Mouse (Mus musculus): Measurements from ENCODE around the gene Cln6. TPM values are rescaled to one million over a fixed set of nuclear protein-coding genes. Genes with fewer than 3 reads are reported as not detected.
A peak's percentile ranks its signal among the peaks of the same experiment; 100 is the strongest.
"Not testable (repeated sequence)": the region's sequence is repeated elsewhere in the genome, so short reads cannot be mapped to it uniquely, and the experiment has no call there.

Cln6 gene
- polyA plus RNA-seq, 1 experiment from 2014 or later = 14.2 TPM

DNA sequence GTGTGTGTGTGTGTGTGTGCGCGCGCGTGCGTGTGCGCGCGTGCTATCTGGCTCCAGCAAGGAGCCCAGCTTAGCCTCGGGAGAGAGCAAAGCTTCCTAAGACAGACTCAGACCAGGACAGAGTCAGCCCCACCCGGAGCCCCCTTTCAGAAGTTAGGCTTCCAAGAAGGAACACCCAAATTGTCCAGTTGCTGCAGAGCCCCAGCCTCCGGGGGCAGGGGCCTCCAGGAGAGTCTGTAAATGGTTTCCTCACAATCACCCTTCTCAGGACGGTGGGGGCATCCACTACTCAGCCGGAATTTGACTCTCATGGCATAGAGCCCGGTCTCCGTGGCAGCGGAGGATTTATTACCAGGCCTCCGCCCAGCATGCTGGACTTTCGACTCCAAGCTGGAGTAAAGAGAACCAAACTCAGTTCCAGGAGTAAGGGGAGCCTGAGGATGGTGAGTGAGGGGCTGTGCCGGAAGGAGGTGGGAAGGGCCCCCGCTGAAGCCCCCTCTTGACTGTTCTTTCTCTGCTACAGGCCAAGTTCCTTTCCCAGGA is 19.2 kb downstream of the Cln6 start, which contains the start of gene Calml4:
Calml4 (plus strand) TSS at position 362 of the 543 bp plus-strand sequence.
- WGBS = 10% methylated on average over 18 of the region's 20 CpGs
- H3K27ac ChIP-seq = peak within 1 kb of the TSS; percentile 87
- peak within 1 kb of the TSS; percentile 15; the same call in 1 of the 2 replicates for H3K4me3 ChIP-seq (replicated peaks)
- no peaks in the 10 kb centered on the region for H3K27me3 ChIP-seq
- peak within 1 kb of the TSS; percentile 50 for H3K4me2 ChIP-seq
- ATAC-seq (ENCODE audit: insufficient number of reproducible peaks, insufficient read depth, low FRiP score, low TSS enrichment, low read depth) = 0 out of 2 replicates have a peak, but pooled peaks have one; percentile 67
- 0 out of 2 replicates have a peak within 1 kb of the TSS, but pooled peaks have one; percentile 18 for H3K9ac ChIP-seq (replicated peaks)
- no peaks in the 10 kb centered on the region for H3K9me3 ChIP-seq
- H3K36me3 ChIP-seq = no peaks in the 10 kb centered on the region
- peaks cover 55% of the 10 kb centered on the region for H3K4me1 ChIP-seq (replicated peaks)

- Histone ChIP-seq H3K4me2 (peak overlapping the region; percentile 50), H3K36me3 (no peaks in the 10 kb centered on the region), H3K9me3 (no peaks in the 10 kb centered on the region), H3K4me1 (replicated peaks) (peaks cover 55% of the 10 kb centered on the region), H3K4me3 (replicated peaks) (0 out of 2 replicates have a peak overlapping the region, but pooled peaks have one; percentile 15), H3K9ac (replicated peaks) (no peak overlapping the region), H3K27ac (peak overlapping the region; percentile 87), H3K27me3 (no peaks in the 10 kb centered on the region)
- WGBS = 12% methylated on average over 8 of the region's 8 CpGs
- peak; percentile 38; the same call in 1 of the 2 replicates for ATAC-seq (ENCODE audit: insufficient number of reproducible peaks, insufficient read depth, low FRiP score, low TSS enrichment, low read depth)
Observed at GRCm38 (mm10) chr9:62858266-62859019, 19.9 kb downstream of the Cln6 start.

GRCm38 (mm10) chr9:62860102-62860501 is 21.5 kb downstream of the Cln6 start:
- not testable (repeated sequence) for H3K27ac ChIP-seq; H3K36me3 ChIP-seq; ATAC-seq (ENCODE audit: insufficient number of reproducible peaks, insufficient read depth, low FRiP score, low TSS enrichment, low read depth); H3K4me2 ChIP-seq; H3K9ac ChIP-seq (replicated peaks); H3K9me3 ChIP-seq; H3K27me3 ChIP-seq; H3K4me3 ChIP-seq (replicated peaks)
- 45% methylated on average over 7 of the region's 7 CpGs for WGBS
- peaks cover 44% of the 10 kb centered on the region for H3K4me1 ChIP-seq (replicated peaks)

DNA sequence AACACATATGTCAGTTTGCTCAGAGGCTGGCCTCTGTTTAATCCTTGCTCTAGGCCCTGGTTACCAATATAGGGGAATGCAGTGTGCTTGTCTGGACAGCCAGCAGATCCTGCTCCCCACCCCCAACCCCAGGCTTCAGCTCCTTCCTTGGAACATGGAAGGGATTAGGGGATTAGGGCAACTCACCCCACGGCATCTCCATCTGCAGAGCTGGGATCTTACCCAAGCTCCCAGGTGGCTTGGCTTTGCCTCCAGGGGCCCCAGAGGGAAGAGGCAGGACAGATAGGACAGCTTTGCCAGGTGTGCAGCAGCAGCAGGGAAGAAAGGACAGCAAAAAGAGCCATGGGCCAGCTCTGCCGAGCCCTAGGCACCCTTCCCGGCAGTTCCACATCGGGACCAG is 22.3 kb downstream of the Cln6 start:
- Histone ChIP-seq H3K4me1 (replicated peaks) (peaks cover 44% of the 10 kb centered on the region), H3K9me3 (no peaks in the 10 kb centered on the region), H3K4me2 (no peak overlapping the region), H3K4me3 (replicated peaks) (no peak overlapping the region), H3K9ac (replicated peaks) (no peak overlapping the region), H3K36me3 (no peaks in the 10 kb centered on the region), H3K27me3 (no peaks in the 10 kb centered on the region), H3K27ac (no peak overlapping the region)
- WGBS = 57% methylated on average over 4 of the region's 4 CpGs
- no peak for ATAC-seq (ENCODE audit: insufficient number of reproducible peaks, insufficient read depth, low FRiP score, low TSS enrichment, low read depth)

DNA sequence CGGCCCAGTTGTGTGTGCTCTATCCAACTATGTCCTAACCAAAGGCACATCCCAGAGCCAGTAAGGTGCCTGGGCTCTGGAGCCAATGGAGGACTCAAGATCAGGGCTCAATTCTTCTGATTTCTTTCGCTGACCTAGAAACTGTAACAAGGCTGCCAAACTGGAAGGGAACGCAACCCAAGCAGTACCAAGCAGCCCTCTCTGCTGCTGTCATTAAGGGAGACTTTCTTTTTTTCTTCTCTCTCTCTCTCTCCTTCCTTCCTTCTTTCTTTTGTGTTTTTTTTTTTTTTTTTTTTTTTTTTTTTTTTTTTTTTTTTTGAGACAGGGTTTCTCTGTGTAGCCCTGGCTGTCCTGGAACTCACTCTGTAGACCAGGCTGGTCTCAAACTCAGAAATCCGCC is 30.7 kb downstream of the Cln6 start:
- H3K4me1 ChIP-seq (replicated peaks); H3K4me3 ChIP-seq (replicated peaks); H3K9me3 ChIP-seq; H3K36me3 ChIP-seq; H3K27me3 ChIP-seq; ATAC-seq (ENCODE audit: insufficient number of reproducible peaks, insufficient read depth, low FRiP score, low TSS enrichment, low read depth); H3K4me2 ChIP-seq; H3K9ac ChIP-seq (replicated peaks); H3K27ac ChIP-seq: not testable (repeated sequence)
- WGBS = 88% methylated on average over 4 of the region's 4 CpGs

- Histone ChIP-seq H3K4me1 (replicated peaks) (no peaks in the 10 kb centered on the region), H3K36me3 (no peaks in the 10 kb centered on the region), H3K4me3 (replicated peaks) (no peak overlapping the region), H3K27ac (no peak overlapping the region), H3K9ac (replicated peaks) (no peak overlapping the region), H3K9me3 (no peaks in the 10 kb centered on the region), H3K27me3 (no peaks in the 10 kb centered on the region), H3K4me2 (no peak overlapping the region)
- ATAC-seq (ENCODE audit: insufficient number of reproducible peaks, insufficient read depth, low FRiP score, low TSS enrichment, low read depth) = no peak
Observed at GRCm38 (mm10) chr9:62870728-62871127, 32.1 kb downstream of the Cln6 start.

DNA sequence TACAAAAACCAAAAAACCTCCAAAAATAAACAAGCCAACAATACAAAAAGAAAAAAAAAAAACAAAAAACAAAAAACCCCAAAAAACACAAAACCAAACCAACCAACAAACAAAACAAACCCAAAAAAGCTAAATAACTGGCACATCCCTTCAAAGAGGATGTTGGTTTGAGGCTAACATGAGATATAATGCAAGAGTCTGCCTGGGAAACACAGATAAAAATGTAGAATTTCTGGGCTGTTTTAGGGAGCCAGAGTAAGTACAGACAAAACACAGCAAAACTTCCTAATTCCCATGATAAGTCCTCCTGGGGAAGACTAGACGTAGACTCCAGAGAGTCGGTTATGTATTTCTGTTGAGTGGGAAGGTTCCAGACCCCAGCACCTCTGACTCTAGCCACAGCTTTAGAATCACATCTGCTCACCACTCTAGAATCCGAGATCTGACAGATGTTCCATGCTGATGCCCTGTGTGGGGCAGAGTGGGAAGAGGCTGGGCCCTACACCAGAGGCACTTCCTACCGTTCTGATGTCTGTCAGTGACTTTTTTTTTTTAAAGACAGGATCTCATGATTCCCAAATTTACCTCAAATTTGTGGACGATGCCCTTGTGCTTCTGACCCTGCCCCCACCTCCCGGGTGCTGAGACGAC is 38.5 kb downstream of the Cln6 start:
- no peak overlapping the region for H3K4me2 ChIP-seq
- no peak for ATAC-seq (ENCODE audit: insufficient number of reproducible peaks, insufficient read depth, low FRiP score, low TSS enrichment, low read depth)
- 85% methylated on average over 7 of the region's 7 CpGs for WGBS

DNA sequence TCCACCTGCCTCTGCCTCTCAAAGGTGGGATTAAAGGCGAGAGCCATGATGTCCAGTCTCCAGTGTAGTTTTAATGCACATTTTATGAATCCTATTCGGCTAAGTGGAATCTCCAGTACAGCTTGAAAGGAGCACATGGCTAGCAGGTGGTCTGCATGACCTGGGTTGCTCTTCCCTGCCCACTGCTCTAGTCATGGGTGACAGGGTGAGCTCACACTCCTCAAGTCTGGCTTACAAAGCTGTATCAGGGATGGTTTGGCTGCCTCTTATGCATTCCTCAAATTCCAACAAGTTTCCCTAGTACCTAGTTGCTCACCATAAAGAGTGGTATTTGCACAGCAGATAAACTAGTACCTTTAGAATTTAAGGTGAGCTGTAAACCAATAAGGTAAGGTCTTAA is 39.2 kb downstream of the Cln6 start:
- H3K4me3 ChIP-seq (replicated peaks) = no peak overlapping the region
- no peaks in the 10 kb centered on the region for H3K27me3 ChIP-seq
- no peaks in the 10 kb centered on the region for H3K9me3 ChIP-seq
- H3K4me1 ChIP-seq (replicated peaks) = peaks cover 8% of the 10 kb centered on the region; the same call in 1 of the 2 replicates
- H3K4me2 ChIP-seq = no peak overlapping the region
- H3K9ac ChIP-seq (replicated peaks) = no peak overlapping the region
- WGBS = 79% methylated on average over 2 of the region's 2 CpGs
- ATAC-seq (ENCODE audit: insufficient number of reproducible peaks, insufficient read depth, low FRiP score, low TSS enrichment, low read depth) = no peak
- peaks cover 28% of the 10 kb centered on the region for H3K36me3 ChIP-seq
- H3K27ac ChIP-seq = peak overlapping the region; percentile 41; the same call in 1 of the 2 replicates

More for the DNA sequence above, 38.5 kb downstream of the Cln6 start:
- H3K27ac ChIP-seq = peak overlapping the region; percentile 41; the same call in 1 of the 2 replicates
- H3K4me3 ChIP-seq (replicated peaks) = no peak overlapping the region
- peaks cover 23% of the 10 kb centered on the region for H3K36me3 ChIP-seq
- H3K4me1 ChIP-seq (replicated peaks) = peaks cover 8% of the 10 kb centered on the region; the same call in 1 of the 2 replicates
- no peaks in the 10 kb centered on the region for H3K27me3 ChIP-seq
- H3K9ac ChIP-seq (replicated peaks) = no peak overlapping the region
- H3K9me3 ChIP-seq = no peaks in the 10 kb centered on the region

- Histone ChIP-seq H3K27me3 (no peaks in the 10 kb centered on the region), H3K36me3 (peaks cover 65% of the 10 kb centered on the region), H3K4me3 (replicated peaks) (no peak overlapping the region), H3K9me3 (no peaks in the 10 kb centered on the region), H3K4me1 (replicated peaks) (peaks cover 8% of the 10 kb centered on the region; the same call in 1 of the 2 replicates), H3K4me2 (no peak overlapping the region), H3K9ac (replicated peaks) (no peak overlapping the region), H3K27ac (no peak overlapping the region)
- ATAC-seq (ENCODE audit: insufficient number of reproducible peaks, insufficient read depth, low FRiP score, low TSS enrichment, low read depth) = no peak
- WGBS = 69% methylated on average over 12 of the region's 12 CpGs
Observed at GRCm38 (mm10) chr9:62881871-62882270, 43.3 kb downstream of the Cln6 start.

GRCm38 (mm10) chr9:62894486-62894885 is 55.9 kb downstream of the Cln6 start:
- Histone ChIP-seq H3K27me3 (no peaks in the 10 kb centered on the region), H3K4me2 (no peak overlapping the region), H3K4me3 (replicated peaks) (no peak overlapping the region), H3K9ac (replicated peaks) (no peak overlapping the region), H3K36me3 (peaks cover 62% of the 10 kb centered on the region), H3K4me1 (replicated peaks) (no peaks in the 10 kb centered on the region), H3K27ac (no peak overlapping the region), H3K9me3 (no peaks in the 10 kb centered on the region)
- 92% methylated on average over 1 of the region's 1 CpGs for WGBS
- no peak for ATAC-seq (ENCODE audit: insufficient number of reproducible peaks, insufficient read depth, low FRiP score, low TSS enrichment, low read depth)

All from limb, embryonic 12.5 days (tissue).